Mouse (Mus musculus) midbrain, embryonic 13.5 days (tissue): ENCODE results near the gene Cbs. TPM values are rescaled to one million over a fixed set of nuclear protein-coding genes. Genes with fewer than 3 reads are reported as not detected.

Source experiments
- ATAC-seq: fragments of 200-750 bp; cut with Nextera tagmentation; 2 replicates; pipeline ENCODE4 v1.8.0; 2017; ENCODE audit warnings: mild to moderate bottlenecking, moderate TSS enrichment, moderate library complexity
- H3K27ac ChIP-seq: fragments of 300-500 bp; sonication (generic); 2 replicates; pipeline ENCODE4 v1.5.1; 2015; ENCODE audit warnings: inconsistent platforms, mild to moderate bottlenecking, moderate library complexity
- H3K27me3 ChIP-seq: fragments of 300-500 bp; sonication (generic); 2 replicates; pipeline ENCODE4 v1.6.1; 2015; ENCODE audit warnings: mild to moderate bottlenecking, inconsistent platforms
- H3K36me3 ChIP-seq: fragments of 300-500 bp; sonication (generic); 2 replicates; pipeline ENCODE4 v1.6.1; 2015; ENCODE audit warnings: mild to moderate bottlenecking, inconsistent platforms
- H3K4me1 ChIP-seq: fragments of 300-500 bp; sonication (generic); replicated peaks from 2 replicates; pipeline ENCODE4 v1.6.1; 2015; ENCODE audit warnings: inconsistent platforms
- H3K4me2 ChIP-seq: fragments of 300-500 bp; sonication (generic); replicated peaks from 2 replicates; pipeline ENCODE4 v1.6.1; 2015; ENCODE audit warnings: moderate library complexity, mild to moderate bottlenecking, inconsistent platforms
- H3K4me3 ChIP-seq: fragments of 300-500 bp; sonication (generic); replicated peaks from 2 replicates; pipeline ENCODE4 v1.5.1; 2015; ENCODE audit warnings: mild to moderate bottlenecking, inconsistent platforms
- H3K9ac ChIP-seq: fragments of 300-500 bp; sonication (generic); replicated peaks from 2 replicates; pipeline ENCODE4 v1.6.1; 2015; ENCODE audit warnings: mild to moderate bottlenecking, inconsistent platforms
- H3K9me3 ChIP-seq: fragments of 300-500 bp; sonication (generic); 2 replicates; pipeline ENCODE4 v1.6.1; 2016; ENCODE audit warnings: mild to moderate bottlenecking, inconsistent platforms
- WGBS: fragments of 180-500 bp; shearing (Covaris S2); methylation state at CpG from one replicate; pipeline ENCODE4 v1.1.7; 2015; 5-methylcytosine and 5-hydroxymethylcytosine counted together
- polyA plus RNA-seq: library from polyadenylated mRNA; unstranded; fragments of >200 nt; fragmentation: Nextera tagmentation; extraction: Ambion mirVana; gene quantifications from 2 replicates; pipeline ENCODE4 v1.2.1, GENCODE M21; 2015

Cbs gene
- polyA plus RNA-seq = 3.3 and 3.6 TPM in 2 replicates

DNA sequence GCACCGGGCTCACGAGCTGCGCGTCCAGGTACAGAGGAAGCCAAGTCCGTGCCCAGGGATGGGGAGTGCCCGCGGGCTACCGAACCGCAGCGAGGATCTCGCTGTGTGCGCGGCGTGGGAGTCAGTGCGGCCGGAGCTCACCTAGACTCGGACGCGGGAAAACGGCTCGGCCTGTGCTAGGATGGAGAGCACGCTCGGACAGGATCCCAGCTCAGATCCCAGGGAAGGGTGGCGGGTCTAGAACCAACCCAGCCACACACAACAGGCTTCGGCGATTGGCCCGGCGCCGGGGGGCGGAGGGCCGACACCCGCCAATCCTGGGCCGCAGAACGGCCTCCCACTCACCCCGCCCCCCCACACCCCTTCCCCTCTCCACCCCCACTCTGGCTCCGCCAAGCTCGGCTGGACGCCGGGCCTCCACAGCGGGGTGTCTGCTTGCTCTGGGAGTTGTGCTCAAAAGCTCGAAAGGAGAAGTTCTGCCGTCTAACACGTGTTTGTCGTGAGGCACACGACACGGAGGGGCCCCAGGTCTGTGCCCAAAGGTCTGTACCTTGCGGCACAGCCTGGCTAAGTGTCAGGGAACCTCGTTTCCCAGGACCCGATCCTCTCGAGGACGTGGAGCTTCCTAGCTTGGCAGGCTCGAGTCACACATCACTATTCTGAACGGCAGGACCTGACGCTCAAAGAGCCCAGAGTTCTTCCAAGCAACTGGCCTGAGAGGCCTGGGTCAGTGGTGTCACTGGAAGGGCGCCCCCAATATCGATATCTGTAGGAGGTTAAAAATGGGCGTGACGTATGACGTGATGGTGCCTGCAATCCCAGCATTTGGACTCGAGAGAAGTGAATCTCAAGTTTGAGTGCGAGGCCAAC is at the start of gene Cbs:
TSS of gene Cbs (minus strand) at position 297 of the 870 bp plus-strand sequence.
- peak within 1 kb of the TSS; percentile 59 for H3K9ac ChIP-seq
- 1% methylated on average over 58 of the region's 61 CpGs for WGBS

DNA sequence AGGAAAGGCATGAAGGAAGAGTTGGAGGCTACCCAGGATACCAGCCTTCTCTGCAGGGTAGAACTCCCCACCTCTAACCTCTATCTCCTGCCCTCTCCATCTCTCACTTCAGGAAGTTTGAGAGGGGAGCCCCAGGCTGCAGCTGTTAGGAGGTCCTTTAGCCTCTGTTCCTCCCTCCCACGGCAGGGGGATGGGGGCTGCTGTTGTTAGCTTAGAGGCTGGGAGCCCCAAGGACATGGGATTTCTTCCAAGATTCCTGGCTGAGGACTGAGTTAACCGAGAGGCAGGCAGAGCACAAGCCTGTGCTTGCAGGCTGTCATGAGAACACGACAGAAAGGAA is 49.2 kb upstream of the Cbs start:
- ATAC-seq = 0 out of 2 replicates have a peak, but pooled peaks have one; percentile 16
- Histone ChIP-seq H3K36me3 (no peaks in the 10 kb centered on the region), H3K4me2 (0 out of 2 replicates have a peak overlapping the region, but pooled peaks have one; percentile 13), H3K9ac (0 out of 2 replicates have a peak overlapping the region, but pooled peaks have one; percentile 25), H3K27ac (peak overlapping the region; percentile 48), H3K9me3 (no peaks in the 10 kb centered on the region), H3K4me1 (peaks cover 10% of the 10 kb centered on the region), H3K27me3 (no peaks in the 10 kb centered on the region), H3K4me3 (no peak overlapping the region)
- WGBS = 49% methylated on average over 3 of the region's 3 CpGs

More for the DNA sequence above, at the start of gene Cbs:
- H3K4me3 ChIP-seq = peak within 1 kb of the TSS; percentile 47
- H3K36me3 ChIP-seq = no peaks in the 10 kb centered on the region
- H3K9me3 ChIP-seq = no peaks in the 10 kb centered on the region
- peaks cover 21% of the 10 kb centered on the region for H3K4me1 ChIP-seq
- peak within 1 kb of the TSS; percentile 49 for H3K27ac ChIP-seq
- peak within 1 kb of the TSS; percentile 72 for H3K4me2 ChIP-seq
- peaks cover 32% of the 10 kb centered on the region for H3K27me3 ChIP-seq
- peak; percentile 92 for ATAC-seq

DNA sequence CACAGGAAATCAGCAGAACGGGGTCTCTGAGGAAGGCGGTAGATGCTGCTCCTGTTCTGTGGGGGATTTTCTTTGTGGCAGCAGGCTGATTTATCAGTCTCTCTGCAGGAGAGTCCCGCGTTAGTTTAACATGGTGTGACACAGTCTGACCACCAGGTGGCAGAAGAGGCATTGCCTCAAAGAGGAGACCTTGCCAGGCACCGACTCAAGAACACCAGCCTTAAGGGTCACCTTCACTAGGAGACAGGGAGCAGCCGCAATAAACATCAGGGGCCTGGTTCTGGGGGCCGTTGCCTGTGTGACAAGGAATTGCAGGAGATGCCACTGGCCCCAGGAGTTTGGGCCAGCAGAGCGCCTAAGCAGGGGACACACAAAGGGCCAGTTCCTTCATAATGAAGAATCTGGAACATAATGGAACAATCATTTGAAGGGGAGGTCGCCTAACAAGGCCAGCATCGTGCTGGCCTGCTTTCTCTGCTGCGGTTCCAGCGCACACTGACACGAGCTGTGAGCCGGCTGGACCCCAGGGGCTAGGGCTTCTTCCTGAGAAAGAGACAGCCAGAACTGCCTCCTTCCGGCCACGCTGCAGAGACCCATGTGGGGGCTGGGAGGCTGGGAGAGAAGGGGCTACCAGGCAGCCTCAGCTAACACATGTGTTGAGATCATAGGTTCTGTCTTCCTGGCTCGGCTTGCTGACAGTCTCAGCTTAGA is 48.6 kb upstream of the Cbs start:
- H3K9me3 ChIP-seq = no peaks in the 10 kb centered on the region
- ATAC-seq = peak; percentile 86
- WGBS = 19% methylated on average over 17 of the region's 17 CpGs
- no peaks in the 10 kb centered on the region for H3K27me3 ChIP-seq
- H3K9ac ChIP-seq = 0 out of 2 replicates have a peak overlapping the region, but pooled peaks have one; percentile 25
- 0 out of 2 replicates have a peak overlapping the region, but pooled peaks have one; percentile 13 for H3K4me2 ChIP-seq
- H3K36me3 ChIP-seq = no peaks in the 10 kb centered on the region
- no peak overlapping the region for H3K4me3 ChIP-seq
- H3K27ac ChIP-seq = peak overlapping the region; percentile 48
- peaks cover 10% of the 10 kb centered on the region for H3K4me1 ChIP-seq

GRCm38 (mm10) chr17:31680450-31680849 is 43.4 kb upstream of the Cbs start:
- Histone ChIP-seq H3K27ac (no peak overlapping the region), H3K36me3 (no peaks in the 10 kb centered on the region), H3K27me3 (no peaks in the 10 kb centered on the region), H3K4me2 (no peak overlapping the region), H3K9me3 (no peaks in the 10 kb centered on the region), H3K4me1 (no peaks in the 10 kb centered on the region), H3K4me3 (no peak overlapping the region), H3K9ac (no peak overlapping the region)
- no peak for ATAC-seq
- 84% methylated on average over 2 of the region's 2 CpGs for WGBS

DNA sequence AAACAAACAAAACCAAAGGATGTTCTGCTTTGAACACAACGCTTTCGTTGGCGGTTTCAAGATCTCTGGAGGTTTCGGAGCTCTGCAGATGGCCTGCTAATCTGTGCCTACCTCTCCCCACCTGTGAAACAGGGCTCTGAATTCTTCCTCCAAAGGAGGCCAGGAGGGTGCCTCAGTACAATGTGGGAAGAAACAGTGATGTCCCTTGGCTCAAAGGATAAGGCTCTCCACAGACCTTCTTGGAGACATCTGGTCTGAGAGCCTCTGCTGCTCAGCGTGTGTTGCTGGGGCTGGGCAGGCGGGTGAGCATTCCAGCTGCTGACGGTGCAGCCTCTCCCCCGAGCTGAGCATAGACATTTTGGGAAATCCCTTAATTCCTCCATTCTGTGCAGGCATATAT is 40.5 kb upstream of the Cbs start, which contains the start of gene Cryaa:
TSS of gene Cryaa (plus strand) at position 301 of the 400 bp plus-strand sequence.
- no peak for ATAC-seq
- Histone ChIP-seq H3K4me3 (no peak within 1 kb of the TSS), H3K27ac (no peak within 1 kb of the TSS), H3K4me2 (no peak within 1 kb of the TSS), H3K27me3 (no peaks in the 10 kb centered on the region), H3K9ac (no peak within 1 kb of the TSS), H3K4me1 (no peaks in the 10 kb centered on the region), H3K9me3 (no peaks in the 10 kb centered on the region), H3K36me3 (no peaks in the 10 kb centered on the region)
- 81% methylated on average over 8 of the region's 8 CpGs for WGBS

DNA sequence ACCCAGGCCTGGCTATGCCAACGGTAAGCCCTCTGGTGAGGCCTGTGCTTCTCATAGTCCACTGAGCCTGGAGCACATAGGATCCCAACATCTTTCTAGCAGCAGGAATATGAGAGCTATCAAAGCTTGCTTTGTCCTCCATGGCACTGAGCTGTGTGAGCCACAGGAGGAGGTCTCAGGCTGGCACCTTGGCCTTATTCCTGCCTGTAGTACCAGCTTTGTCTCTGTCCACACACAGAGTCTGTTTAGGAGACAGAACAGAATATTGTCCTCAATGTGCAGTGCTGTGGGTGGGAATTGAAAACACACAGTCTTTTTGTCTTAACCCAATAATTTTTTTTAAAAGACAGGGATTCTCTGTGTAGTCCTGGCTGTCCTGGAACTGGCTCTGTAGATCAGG is 37.4 kb upstream of the Cbs start:
- no peak overlapping the region for H3K9ac ChIP-seq
- H3K27ac ChIP-seq = no peak overlapping the region
- H3K4me1 ChIP-seq = peaks cover 5% of the 10 kb centered on the region; the same call in 1 of the 2 replicates
- no peaks in the 10 kb centered on the region for H3K27me3 ChIP-seq
- no peak overlapping the region for H3K4me2 ChIP-seq
- H3K4me3 ChIP-seq = no peak overlapping the region
- H3K9me3 ChIP-seq = no peaks in the 10 kb centered on the region
- ATAC-seq = no peak
- 94% methylated on average over 1 of the region's 1 CpGs for WGBS
- no peaks in the 10 kb centered on the region for H3K36me3 ChIP-seq

DNA sequence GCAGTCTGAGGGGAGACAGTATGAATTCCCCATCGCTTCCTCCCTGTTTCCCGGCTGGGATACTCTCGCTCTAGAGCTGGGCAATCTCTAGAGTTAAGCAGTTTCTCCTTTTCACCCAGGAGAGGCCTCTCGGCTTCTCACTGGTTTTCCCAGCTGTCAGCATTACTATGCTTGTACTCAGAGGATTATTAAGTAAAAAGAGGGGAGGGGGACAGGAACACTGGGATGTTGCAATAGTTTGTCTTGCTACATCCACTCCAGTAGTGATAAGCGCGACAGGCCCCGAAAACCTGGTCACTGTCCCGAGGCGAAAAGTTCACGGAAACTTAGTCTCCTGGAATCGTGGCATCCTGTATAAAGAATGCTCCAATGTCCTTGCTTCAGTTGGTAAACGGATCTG is 35.2 kb upstream of the Cbs start:
- no peak overlapping the region for H3K9ac ChIP-seq
- H3K36me3 ChIP-seq = no peaks in the 10 kb centered on the region
- H3K27ac ChIP-seq = no peak overlapping the region
- H3K27me3 ChIP-seq = no peaks in the 10 kb centered on the region
- 88% methylated on average over 12 of the region's 12 CpGs for WGBS
- H3K4me2 ChIP-seq = no peak overlapping the region
- H3K9me3 ChIP-seq = no peaks in the 10 kb centered on the region
- no peak for ATAC-seq
- H3K4me3 ChIP-seq = no peak overlapping the region
- H3K4me1 ChIP-seq = peaks cover 5% of the 10 kb centered on the region; the same call in 1 of the 2 replicates

DNA sequence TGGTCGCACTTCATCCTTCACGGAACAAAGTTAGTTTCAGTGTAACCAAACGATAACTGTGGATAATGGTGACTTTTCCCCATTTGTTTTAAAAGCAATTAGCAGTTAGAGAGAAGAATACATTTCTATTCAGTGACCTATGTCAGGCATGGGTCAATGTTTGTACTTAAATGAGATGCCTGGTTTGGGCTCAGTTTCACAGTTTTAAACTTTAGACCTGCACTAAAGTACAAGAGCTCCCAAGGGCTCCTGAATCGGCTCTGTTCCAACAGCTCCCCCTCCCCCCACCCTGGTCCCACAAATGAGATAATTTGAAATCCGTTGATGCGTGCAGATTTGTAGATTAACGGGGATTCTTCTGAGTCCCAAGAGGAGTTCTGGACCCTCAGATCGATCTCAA is 34.7 kb upstream of the Cbs start:
- Histone ChIP-seq H3K9me3 (no peaks in the 10 kb centered on the region), H3K4me2 (no peak overlapping the region), H3K9ac (no peak overlapping the region), H3K27me3 (no peaks in the 10 kb centered on the region), H3K4me3 (no peak overlapping the region), H3K4me1 (peaks cover 5% of the 10 kb centered on the region; the same call in 1 of the 2 replicates), H3K36me3 (no peaks in the 10 kb centered on the region), H3K27ac (no peak overlapping the region)
- ATAC-seq = no peak
- 66% methylated on average over 8 of the region's 8 CpGs for WGBS

GRCm38 (mm10) chr17:31670163-31670562 is 33.1 kb upstream of the Cbs start:
- H3K4me3 ChIP-seq = no peak overlapping the region
- H3K9me3 ChIP-seq = no peaks in the 10 kb centered on the region
- ATAC-seq = no peak
- no peaks in the 10 kb centered on the region for H3K36me3 ChIP-seq
- H3K9ac ChIP-seq = no peak overlapping the region
- no peak overlapping the region for H3K27ac ChIP-seq
- H3K4me1 ChIP-seq = peaks cover 5% of the 10 kb centered on the region; the same call in 1 of the 2 replicates
- 8% methylated on average over 11 of the region's 11 CpGs for WGBS
- H3K4me2 ChIP-seq = no peak overlapping the region
- no peaks in the 10 kb centered on the region for H3K27me3 ChIP-seq

- 84% methylated on average over 8 of the region's 9 CpGs for WGBS
- H3K4me1 ChIP-seq = peaks cover 5% of the 10 kb centered on the region; the same call in 1 of the 2 replicates
- no peak overlapping the region for H3K9ac ChIP-seq
- H3K27ac ChIP-seq = no peak overlapping the region
- no peaks in the 10 kb centered on the region for H3K27me3 ChIP-seq
- no peaks in the 10 kb centered on the region for H3K9me3 ChIP-seq
- no peaks in the 10 kb centered on the region for H3K36me3 ChIP-seq
- H3K4me3 ChIP-seq = no peak overlapping the region
- no peak for ATAC-seq
- no peak overlapping the region for H3K4me2 ChIP-seq
These were observed 31.3 kb upstream of the Cbs start for GRCm38 (mm10) chr17:31668306-31668705.

DNA sequence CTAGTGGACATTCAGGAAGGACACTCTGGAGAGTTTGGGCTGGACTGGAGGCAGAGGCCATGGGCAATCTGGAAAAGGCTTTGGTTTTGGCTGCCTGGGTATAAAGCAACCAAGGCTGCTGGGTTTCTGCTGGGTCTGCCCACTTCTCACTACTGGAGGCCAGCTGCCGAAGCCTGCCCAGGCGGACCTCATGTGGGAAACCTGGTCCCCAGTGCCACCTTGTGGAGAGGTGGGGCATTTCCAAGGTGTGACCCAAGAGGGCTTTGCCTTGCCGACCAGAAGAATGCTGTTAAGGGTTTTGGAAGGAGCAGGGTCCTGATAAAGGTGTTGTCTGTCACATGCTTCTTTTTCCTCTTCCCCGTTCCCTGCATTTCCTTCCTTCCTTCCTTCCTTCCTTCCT is 27.7 kb upstream of the Cbs start:
- 18% methylated on average over 4 of the region's 4 CpGs for WGBS
- Histone ChIP-seq H3K4me3 (no peak overlapping the region), H3K27ac (no peak overlapping the region), H3K36me3 (no peaks in the 10 kb centered on the region), H3K27me3 (no peaks in the 10 kb centered on the region), H3K4me2 (no peak overlapping the region), H3K9me3 (no peaks in the 10 kb centered on the region), H3K4me1 (no peaks in the 10 kb centered on the region), H3K9ac (no peak overlapping the region)
- peak; percentile 68 for ATAC-seq

DNA sequence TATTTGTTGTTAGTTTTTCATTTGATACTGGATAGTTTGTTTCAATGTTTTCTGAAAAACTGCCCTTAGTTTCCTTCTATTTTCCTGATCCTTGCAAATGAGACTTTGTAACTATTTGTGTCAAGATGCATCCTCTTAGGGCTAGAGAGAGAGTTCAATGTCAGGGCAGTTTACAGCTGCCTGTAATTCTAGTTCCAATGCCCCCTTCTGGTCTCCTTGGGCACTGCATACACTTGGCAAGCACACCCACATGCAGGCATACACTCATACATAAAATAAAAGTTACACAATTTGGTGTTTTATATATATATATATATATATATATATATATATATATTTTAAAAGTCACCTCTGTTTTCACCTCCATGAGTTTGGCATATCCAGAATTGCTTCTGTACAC is 25.8 kb upstream of the Cbs start:
- no peaks in the 10 kb centered on the region for H3K9me3 ChIP-seq
- no peak overlapping the region for H3K27ac ChIP-seq
- no peaks in the 10 kb centered on the region for H3K27me3 ChIP-seq
- H3K4me1 ChIP-seq = peaks cover 9% of the 10 kb centered on the region
- no peaks in the 10 kb centered on the region for H3K36me3 ChIP-seq
- no peak overlapping the region for H3K4me3 ChIP-seq
- no peak overlapping the region for H3K4me2 ChIP-seq
- no peak overlapping the region for H3K9ac ChIP-seq
- ATAC-seq = no peak
